Mouse (Mus musculus) C2C12 (cell line): ENCODE measurements around the gene Ppp1r36.

ENCODE experiments used
- CEBPB ChIP-seq: IDR thresholded peaks from one replicate; pipeline ENCODE4 v1.6.1; 2011; ENCODE audit warnings: low read depth, mild to moderate bottlenecking, control low read depth, moderate library complexity
- CTCF ChIP-seq: IDR thresholded peaks from one replicate; pipeline ENCODE4 v1.5.1; 2011; ENCODE audit not compliant: control insufficient read depth, insufficient read depth, insufficient read length
- MAX ChIP-seq: IDR thresholded peaks from one replicate; pipeline ENCODE4 v1.6.1; 2011; ENCODE audit warnings: mild to moderate bottlenecking, control low read depth
- MYOD1 ChIP-seq: IDR thresholded peaks from one replicate; pipeline ENCODE4 v1.6.1; 2011; ENCODE audit warnings: low read depth; ENCODE audit not compliant: control insufficient read depth, insufficient read length
- MYOG ChIP-seq: IDR thresholded peaks from one replicate; pipeline ENCODE4 v1.6.1; 2011; ENCODE audit not compliant: control insufficient read depth, insufficient read length; ENCODE audit errors: extremely low read depth
- USF1 ChIP-seq: IDR thresholded peaks from one replicate; pipeline ENCODE4 v1.6.1; 2011; ENCODE audit warnings: low read depth, mild to moderate bottlenecking, control low read depth, moderate library complexity

DNA sequence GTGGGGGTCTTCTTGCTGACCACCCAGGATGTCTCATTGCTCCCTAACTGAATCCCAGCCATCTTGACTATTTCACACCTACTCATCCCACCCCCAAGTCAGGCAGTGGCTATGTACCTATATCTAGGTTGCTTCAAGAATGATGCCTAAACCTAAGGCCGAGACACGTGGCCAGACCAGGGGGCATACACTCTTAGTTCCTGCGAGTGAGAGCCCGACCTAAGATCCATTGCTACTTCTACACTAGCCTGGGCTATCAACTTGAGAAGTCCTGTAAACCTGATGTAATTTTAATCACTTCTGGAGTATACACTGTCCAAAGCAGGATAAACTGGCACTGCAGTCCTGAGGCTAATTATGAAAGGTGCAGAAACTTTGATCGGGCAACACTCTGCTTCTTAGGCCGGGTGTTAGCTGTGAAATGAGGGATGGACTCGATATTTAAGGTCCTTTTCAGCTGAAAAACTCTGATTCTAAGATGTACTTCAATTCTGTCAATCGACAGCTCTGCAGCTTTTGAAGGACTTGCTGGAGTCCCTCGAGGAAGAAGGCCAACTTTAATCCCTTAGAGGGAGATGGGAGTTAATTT is 49.0 kb upstream of the Ppp1r36 start:
- TF ChIP-seq CTCF: no peak
- TF ChIP-seq USF1: peak; percentile 32
- TF ChIP-seq MAX: no peak
- no peak for TF ChIP-seq CEBPB
- no peak for TF ChIP-seq MYOD1
- TF ChIP-seq MYOG: no peak
